Mouse (Mus musculus) gastrocnemius, postnatal 14 days (tissue): ENCODE results near the gene Slc16a3. TPM values are rescaled to one million over a fixed set of nuclear protein-coding genes. Genes with fewer than 3 reads are reported as not detected.

ENCODE experiments used
- DNase-seq: peaks from one replicate; pipeline ENCODE4 v3.0.0; 2021; ENCODE audit warnings: mixed read lengths
- intact Hi-C: fragments of 180-260 bp; cut with DNase I; formaldehyde crosslinking; loops from one replicate; pipeline ENCODE4 v1.15.1; 2025; ENCODE audit warnings: low total_unique reads
- long read RNA-seq, 2 experiments: library from polyadenylated mRNA; stranded (forward); transcript quantifications; one replicate each; pipeline ENCODE4 v2.0.0; 2021
- total RNA-seq, 2 experiments: library from RNA; stranded (reverse); gene quantifications; 2 replicates each; pipeline ENCODE4 v1.2.3; 2021

The Slc16a3 gene
- total RNA-seq, result 100 to 1,000 TPM; 272 to 355 TPM
- long read RNA-seq, experiment 1, full-length matches to known transcripts, result 992 of 1,138 reads
- long read RNA-seq, experiment 1, partial matches to known transcripts, result 55 of 1,138 reads
- long read RNA-seq, experiment 1, other reads (novel, unspliced or antisense), result 91 of 1,138 reads
- long read RNA-seq, experiment 2, full-length matches to known transcripts, result 916 of 1,023 reads
- long read RNA-seq, experiment 2, partial matches to known transcripts, result 44 of 1,023 reads
- long read RNA-seq, experiment 2, other reads (novel, unspliced or antisense), result 63 of 1,023 reads

DNA sequence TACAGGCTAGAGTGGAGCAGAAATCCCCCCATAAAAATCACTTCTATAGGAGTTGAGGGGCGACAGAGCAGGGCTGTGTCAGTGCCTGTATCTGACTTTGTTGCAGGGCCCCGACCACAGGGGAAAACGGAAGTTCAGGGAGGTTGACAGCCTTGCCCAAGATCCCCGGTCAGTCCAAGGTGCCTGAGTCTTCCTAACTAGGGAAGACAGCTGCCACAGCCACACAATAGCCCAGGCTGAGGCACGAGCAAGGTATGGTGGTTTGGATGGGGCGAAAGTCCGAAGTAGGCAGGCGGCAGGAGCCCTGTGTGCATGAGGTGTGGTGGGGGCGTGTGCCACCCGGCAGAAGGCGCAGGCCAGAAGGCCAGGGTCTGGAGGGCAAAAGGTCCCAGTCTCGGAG, at the start of gene Slc16a3:
Slc16a3 (plus strand) TSS at position 153 of the 400 bp plus-strand sequence.
- intact Hi-C loops, result no loop called here
- DNase-seq, result no peak

DNA sequence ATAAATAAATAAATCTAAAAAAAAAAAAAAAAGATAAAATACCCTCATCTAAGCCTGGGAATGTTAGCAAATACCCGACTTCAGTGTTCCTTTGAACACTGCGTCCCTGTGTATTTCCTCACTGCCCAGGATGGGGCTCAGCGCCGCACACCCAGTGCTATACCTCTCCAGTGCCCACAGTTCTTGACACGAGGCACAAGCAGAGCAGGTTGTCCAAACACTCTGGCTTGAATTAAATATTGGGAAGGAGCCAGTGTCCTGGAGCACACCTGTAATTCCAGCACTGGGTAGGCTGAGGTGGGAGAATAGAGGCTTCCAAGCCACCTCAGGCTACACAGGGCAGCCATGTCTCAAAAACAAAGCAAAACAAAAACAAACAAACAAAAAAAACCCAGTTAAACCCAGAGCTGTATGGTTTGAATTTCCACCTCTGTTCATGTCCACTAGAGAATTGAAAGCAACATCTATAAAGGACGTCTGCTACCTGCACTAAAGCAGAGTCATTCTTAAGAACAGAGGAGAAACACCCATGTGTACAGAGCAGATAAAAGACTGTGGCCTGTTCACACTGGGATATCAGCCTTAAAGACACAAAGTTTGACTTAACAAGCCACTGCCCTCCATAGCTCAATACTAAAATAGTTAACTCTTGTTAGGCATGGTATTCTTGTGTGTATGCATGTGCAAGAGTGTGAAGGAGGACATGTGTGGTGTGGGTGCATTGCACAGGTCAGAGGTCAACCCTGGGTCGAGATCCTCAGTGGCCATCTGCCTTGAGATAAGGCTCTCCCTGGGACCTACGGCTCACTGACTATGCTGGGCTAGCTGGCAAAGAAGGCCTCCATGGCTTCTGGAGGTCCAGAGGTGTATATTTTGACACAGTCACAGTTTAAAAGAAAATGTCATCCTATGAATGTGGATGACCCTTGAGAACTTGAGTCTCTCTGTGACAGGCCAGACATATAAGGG, 47.7 kb upstream of the Slc16a3 start:
- no peak for DNase-seq
- intact Hi-C loops, result no loop called here

DNA sequence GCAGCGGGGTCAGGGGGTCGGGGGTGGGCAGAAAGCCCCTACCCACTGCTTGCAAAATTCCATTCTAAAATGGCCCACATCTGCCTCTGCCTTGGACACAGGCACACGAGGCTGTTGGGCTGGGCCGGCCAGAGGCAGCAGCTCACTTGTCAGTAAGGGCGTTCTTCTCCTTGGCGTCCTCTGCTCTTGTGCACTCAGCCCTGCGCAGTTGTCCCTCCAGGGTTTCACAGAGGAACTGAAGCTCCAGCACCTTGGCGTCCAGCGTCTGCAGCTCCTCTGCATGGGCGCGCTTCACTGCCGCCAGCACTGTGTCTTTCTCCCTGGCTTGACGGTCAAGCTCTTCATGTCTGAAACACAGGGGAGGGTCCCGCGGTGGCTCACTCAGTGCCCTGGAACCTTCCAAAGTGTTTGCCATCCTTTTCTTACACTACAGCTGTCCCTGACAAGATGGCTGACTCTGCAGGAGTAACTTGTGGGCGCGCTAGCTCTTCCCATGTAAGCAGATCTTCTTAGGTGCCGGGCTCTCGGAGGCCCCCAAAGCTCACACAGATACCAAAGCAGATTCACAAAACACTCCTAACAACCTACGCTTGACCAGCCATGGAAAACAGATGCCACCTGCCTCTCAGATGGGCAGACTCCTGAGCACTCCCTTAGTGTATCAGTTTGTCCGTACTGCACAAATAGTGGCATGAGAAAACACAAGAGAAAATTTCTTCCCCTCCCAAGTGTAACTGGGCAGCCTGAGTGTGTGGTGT, 46.4 kb upstream of the Slc16a3 start:
- no peak for DNase-seq
- intact Hi-C loops, result no loop called here

DNA sequence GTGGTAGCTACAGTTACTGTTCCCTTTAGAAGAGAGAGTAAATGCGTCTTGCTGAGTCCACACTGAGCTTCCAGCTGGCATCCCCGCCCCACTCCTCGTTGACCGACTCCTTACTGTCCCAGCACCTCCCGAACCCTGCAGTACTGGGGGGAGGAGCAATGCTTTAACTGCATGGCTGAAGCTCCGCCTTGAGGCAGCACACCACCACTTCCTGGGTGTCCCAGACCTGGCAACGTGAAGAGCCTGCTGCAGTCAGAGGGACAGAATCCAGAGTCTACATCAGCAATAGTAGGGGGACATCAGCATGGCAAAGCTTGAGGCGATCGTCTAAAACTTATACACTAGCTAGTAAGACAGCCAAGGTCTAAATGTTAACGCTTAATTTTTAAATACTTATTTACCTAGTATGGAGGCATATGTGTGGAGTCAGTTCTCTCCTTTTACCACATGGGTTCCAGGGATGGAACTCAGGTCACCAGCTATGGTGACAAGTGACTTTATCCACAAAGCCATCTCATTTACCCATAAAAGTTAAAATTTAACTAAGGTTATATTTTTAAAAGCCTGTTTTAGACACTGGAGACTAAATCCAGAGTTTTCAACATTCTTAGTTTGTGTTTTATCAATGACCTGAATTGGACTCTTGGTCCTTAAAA, 45.7 kb upstream of the Slc16a3 start:
- DNase-seq, result no peak
- intact Hi-C loops, result no loop called here

DNA sequence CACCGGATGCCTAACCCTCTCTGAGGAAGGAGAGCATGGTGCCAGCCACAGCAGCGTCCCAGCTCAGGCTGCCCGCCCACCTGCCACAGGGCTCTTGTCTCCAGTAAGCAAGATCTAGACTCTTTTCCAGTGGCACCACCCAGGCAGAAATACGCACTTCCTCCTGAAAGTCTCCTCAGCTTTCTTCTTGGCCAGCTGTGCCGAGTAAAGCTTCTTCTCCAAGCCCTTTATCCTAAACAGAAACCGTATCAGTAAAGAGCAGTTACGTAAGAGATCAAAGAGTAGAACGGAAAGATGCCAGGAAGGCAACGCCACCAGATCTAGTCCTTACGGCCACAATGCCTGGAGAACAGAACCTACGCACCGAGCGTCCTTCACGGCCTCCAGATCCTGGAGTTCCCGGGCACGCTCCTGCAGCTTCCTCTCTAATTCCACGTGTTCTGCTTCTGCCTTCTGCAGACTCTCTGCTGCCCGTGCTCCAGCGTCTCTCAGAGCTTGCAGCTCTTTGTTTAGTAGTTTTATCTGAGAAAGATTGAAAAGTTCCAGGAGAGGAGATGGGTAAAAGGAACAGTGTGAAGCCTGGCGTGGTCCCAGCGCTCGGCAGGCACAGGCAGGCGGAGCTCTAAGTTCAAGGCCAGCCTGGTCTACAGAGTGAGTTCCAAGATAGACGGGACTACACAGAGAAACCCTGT, 45.0 kb upstream of the Slc16a3 start:
- intact Hi-C loops, result no loop called here
- no peak for DNase-seq

DNA sequence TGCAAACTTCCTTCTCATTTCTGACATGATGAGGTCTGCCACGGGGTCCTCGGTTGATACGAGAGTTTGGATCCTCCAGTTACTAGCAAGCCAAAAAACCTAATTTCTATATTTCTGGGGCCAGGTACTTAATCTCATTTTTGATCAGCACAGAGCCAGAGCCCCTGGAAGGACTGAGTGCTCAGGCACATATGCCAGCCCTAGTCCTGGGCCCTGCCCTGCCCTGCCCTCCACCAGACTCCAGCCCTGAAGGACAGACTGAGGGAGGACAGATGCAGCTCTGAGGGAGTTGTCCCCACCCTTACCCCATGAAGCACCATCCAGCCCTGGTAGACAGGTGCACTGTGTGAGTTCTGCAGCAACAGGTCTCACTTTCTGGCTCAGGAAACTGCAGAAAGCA, 43.7 kb upstream of the Slc16a3 start:
- intact Hi-C loops, result no loop called here
- no peak for DNase-seq

DNA sequence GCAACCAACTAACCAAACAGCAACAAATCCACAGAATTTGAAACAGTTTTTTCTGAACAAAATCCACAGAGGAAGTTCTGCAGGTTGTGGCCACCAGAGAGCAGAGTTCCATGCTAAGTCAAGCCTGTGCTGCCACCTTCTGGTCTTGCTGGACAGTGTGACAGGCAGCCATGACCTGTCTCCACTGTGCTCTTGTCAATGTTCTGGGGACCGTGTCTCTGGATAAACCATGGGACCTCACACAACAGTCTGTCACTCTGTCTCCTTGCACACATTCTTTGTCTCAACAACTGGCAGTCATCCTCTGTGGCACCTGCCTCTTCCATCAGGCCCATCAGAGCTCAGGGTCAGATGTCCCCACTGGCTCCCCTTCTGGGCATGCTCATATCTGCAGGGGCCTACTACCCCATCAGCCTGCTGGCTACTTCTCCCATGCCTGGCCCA, 42.8 kb upstream of the Slc16a3 start:
- intact Hi-C loops, result loop anchor here (5.0 kb wide), 1 partner anchor 137 kb away; no protein-coding TSS in a partner anchor
- DNase-seq, result peak; percentile 84

DNA sequence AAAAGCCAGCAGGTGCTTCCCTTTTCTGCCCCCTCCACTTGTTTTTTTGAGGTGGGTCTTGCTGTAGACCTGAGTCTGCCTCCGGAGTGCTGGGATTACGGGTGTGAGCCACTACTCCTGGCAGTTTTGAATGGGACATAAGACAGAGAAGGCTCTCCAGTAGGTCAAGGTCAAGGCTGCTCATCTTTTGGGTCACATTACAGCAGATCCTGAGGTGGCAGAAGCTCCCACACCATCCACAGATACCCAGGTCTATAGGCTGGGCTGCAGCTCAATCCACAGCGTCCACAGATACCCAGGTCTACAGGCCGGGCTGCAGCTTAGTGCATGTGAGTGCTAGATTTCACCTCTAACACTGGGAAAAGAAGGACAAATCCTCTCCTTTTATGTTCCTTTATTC, 34.5 kb upstream of the Slc16a3 start:
- no peak for DNase-seq
- intact Hi-C loops, result no loop called here

DNA sequence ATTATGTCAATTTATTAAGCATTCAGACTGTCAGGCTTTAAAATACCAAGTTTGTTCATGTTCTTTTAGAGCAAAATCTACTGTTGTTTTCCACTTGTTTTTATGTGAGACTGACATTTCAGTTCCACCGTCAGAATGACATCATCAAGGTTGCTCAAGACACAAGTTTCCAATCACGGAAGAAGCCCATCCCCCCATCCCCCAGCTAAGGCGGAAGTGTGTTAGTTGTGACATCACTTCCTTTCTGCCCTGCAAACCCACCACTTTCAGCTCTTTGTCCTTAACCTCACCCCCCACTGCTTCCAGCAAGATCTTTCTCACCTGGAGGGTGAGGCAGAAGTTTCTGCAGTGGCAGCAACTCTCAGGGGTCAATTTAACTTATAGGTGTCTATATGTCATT, 31.8 kb upstream of the Slc16a3 start:
- DNase-seq, result no peak
- intact Hi-C loops, result no loop called here

DNA sequence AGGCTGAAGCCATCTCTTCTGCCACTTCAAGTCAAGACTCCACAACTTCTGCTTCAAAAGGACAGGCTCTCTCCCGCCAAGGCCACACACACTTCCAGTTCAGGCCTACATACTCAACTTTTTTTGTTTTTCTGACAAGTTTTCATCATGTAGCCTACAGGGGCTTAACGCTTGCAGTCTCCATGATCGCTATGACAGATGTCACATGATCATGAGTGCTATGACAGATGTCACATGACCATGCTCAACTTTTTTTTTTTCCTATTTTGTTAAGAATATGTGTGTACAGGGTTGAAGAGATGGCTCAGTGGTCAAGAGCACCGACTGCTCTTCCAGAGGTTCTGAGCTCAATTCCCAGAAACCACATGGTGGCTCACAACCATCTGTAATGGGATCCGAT, 30.5 kb upstream of the Slc16a3 start:
- intact Hi-C loops, result no loop called here
- DNase-seq, result no peak

DNA sequence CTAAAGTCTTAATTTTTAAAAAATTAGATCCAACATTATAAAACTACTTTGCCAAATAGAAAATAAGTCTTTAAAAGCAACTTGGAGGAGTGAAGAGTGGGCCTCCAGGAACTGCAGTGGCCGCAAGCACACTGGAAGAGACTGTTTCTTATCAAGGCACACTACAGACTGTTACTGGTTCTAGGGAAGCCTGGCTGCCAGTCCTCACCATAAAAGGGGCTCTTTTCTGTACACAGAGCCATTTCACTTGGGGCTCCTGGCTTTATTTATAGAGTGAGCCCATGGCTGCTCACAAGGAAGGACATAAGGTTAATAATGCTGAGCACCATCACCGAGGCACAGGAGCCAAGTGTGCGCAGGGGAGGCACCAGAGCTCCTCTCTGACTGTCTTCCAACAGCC, 25.8 kb upstream of the Slc16a3 start:
- intact Hi-C loops, result no loop called here
- no peak for DNase-seq

DNA sequence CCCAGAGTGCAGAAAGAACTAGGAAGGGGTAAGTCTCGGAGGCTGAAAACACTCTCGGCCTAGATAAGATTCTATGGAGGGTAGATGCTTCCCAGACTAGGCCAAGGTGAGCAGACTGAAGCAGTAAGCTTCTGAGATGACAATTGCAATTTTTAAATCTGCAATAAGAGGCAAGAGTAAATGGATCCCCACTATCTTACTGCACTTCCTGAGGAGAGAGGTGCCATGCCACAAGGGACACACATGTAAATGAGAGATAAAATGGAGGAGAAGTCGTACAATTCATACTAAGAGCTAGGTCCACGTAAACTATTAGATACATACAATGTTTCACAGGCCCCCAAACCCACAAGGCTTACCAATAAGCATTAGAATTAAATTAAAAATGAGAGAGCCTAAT, 19.8 kb upstream of the Slc16a3 start:
- intact Hi-C loops, result no loop called here

DNA sequence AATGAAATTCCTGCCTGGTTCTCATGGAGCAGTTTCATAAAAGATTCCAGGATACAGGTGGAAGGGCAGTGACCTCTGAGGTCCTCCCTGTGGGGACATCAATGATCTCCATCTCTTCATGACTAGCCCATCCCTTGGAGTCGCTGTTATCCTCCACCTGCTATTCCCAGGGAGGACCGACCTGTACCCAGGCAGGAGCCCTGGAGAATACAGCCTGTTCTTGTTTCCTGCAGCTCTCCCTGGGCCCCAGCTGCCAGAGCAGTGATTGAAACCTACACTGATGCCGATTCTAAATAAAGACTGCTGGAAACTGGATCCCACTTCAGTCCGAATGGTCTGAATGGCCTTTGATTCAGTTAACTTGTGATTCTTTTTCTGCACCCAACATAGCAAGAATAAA, 16.8 kb upstream of the Slc16a3 start:
- DNase-seq, result no peak
- intact Hi-C loops, result no loop called here

More for the DNA sequence above, 19.8 kb upstream of the Slc16a3 start:
- no peak for DNase-seq

DNA sequence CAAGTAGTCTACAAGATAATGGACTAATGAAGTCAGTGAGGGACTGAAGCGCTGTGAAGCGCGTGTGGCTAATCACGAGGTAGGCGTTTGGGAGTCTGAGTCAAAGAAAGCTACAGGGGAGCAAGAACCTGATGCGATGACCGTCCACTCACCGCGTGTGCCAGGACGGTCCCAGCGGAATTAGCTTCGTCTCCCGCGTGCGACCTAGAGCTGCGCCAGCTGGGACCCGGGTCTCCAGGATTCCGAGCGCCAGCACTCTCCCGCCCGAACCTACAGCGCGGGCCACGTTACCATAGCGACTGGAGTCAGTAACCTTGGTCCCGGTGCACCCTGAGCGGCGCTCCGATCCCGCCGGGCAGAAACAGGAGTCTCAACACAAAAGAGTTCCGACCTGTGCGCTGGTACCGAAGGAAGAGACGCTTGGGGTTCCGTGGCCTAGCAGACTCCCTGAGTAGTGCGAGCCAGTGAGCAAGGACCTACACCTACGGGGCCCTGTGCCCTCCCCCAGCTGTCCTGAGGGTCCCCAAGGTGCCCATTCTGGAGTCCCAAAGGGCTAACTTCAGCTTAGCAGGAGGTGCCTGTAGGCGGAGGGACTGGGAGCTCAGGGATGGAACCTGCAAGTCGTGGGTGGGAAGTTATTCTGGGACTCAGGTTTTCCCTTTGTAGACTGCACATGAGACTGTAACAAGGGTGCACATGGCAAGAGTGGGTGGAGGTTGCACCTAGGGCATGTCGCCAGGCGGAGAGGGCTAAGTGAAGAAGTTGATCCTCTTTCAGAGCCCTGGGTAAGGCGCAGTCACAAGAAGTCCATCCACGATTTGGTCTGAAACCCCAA, 15.5 kb upstream of the Slc16a3 start, which contains the start of gene Ccdc57:
Ccdc57 (minus strand) TSS at position 309 of the 835 bp plus-strand sequence.
- DNase-seq, result peak; percentile 87
- intact Hi-C loops, result no loop called here

DNA sequence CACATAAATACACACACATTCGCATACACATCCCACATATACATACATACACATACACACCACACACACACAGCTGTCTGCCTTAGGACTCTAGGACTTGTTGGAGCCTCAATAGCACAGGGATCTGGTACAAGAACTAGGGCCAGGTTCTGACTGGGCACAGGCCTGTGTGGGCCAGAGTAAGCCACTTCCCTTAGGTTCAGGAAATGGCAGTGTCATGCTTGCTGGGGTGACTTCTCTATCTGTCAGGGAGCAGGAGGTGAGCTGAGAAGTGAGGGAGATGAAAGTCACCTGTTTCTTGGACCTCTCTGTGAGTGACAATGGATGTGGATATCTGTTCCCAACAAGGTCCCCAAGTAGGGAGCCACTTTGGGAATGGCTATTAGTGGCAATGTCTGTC, 10.3 kb upstream of the Slc16a3 start:
- no peak for DNase-seq
- intact Hi-C loops, result no loop called here

DNA sequence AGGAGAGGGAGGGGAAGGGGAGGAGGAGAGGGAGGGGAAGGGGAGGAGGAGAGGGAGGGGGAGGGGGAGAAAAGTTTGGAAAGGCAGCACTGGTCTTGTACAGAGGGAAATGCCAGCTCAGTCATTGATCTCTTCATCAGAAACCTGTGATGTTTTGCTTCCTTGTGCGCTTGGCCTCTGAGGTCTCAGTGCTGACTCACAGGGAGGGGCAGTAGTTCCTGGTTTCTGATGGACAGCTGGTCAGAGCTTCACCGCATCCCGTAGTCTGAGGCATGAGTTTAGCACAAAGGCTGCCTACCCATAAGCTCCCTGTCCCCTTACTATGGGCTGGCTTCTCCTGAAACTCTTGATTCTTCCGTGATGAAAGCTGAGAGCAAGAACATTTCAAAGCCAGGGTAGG, 9.5 kb upstream of the Slc16a3 start:
- intact Hi-C loops, result no loop called here

DNA sequence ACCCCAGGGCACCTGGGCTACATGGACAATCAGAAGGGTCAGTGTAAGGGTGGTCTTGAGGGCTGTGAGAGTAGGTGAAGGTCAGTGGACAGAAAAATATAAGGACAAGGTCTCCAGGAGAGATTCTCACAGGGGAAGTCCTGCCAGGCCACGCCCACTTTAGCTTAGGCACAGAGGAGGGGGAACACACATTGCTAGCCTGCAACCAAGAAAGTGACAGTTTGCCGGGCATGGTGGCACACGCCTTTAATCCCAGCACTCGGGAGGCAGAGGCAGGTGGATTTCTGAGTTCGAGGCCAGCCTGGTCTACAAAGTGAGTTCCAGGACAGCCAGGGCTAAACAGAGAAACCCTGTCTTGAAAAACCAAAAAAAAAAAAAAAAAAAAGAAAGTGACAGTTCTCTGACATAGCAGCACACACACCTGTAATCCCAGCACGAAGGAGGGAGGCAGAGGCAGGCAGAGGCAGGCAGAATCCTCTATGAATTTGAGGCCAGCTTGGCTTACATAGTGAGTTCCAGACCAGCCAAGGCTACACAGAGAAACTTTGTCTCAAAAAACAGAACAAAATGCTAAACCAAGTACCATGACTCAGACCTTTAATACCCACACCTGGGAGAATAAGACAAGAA, 8.5 kb upstream of the Slc16a3 start:
- DNase-seq, result no peak
- intact Hi-C loops, result no loop called here

More for the DNA sequence above, 9.5 kb upstream of the Slc16a3 start:
- no peak for DNase-seq
